Mouse (Mus musculus) thymus, adult 2 months (tissue): ENCODE measurements around the gene Prpf4b. TPM values are rescaled to one million over a fixed set of nuclear protein-coding genes. Genes with fewer than 3 reads are reported as not detected.

Source experiments
- DNase-seq: peaks from one replicate; pipeline ENCODE4 v3.0.0; 2021
- H3K27ac ChIP-seq: fragments of 200-500 bp; 2 replicates; pipeline ENCODE4 v1.5.1; 2012; ENCODE audit warnings: low read length, control low read depth; ENCODE audit not compliant: control insufficient read depth, insufficient read depth
- H3K27me3 ChIP-seq: fragments of 200-500 bp; 2 replicates; pipeline ENCODE4 v1.6.1; 2012; ENCODE audit warnings: mild to moderate bottlenecking, low read length, moderate library complexity, mixed read lengths; ENCODE audit not compliant: control insufficient read depth, insufficient read depth
- H3K36me3 ChIP-seq: fragments of 200-500 bp; 2 replicates; pipeline ENCODE4 v1.6.1; 2012; ENCODE audit warnings: mild to moderate bottlenecking, low read length, moderate library complexity; ENCODE audit not compliant: control insufficient read depth, insufficient read depth
- H3K4me1 ChIP-seq: fragments of 200-500 bp; replicated peaks from 2 replicates; pipeline ENCODE4 v1.6.1; 2012; ENCODE audit warnings: low read length; ENCODE audit not compliant: control insufficient read depth, insufficient read depth
- H3K4me3 ChIP-seq: fragments of 200-500 bp; 2 replicates; pipeline ENCODE4 v1.5.1; 2012; ENCODE audit warnings: mild to moderate bottlenecking, low read length, control low read depth, moderate library complexity; ENCODE audit not compliant: control insufficient read depth, insufficient read depth
- CTCF ChIP-seq: fragments of 200-500 bp; IDR thresholded peaks from 2 replicates; pipeline ENCODE4 v1.5.1; 2012; ENCODE audit warnings: mild to moderate bottlenecking, control low read depth, low read length, moderate library complexity, borderline replicate concordance; ENCODE audit not compliant: control insufficient read depth, poor library complexity, insufficient read depth; ENCODE audit errors: extremely low read depth
- POLR2A ChIP-seq: fragments of 200-500 bp; IDR thresholded peaks from 2 replicates; pipeline ENCODE4 v1.6.1; 2012; ENCODE audit warnings: mild to moderate bottlenecking, low read length, control low read depth, moderate library complexity; ENCODE audit not compliant: control insufficient read depth, poor library complexity, insufficient read depth; ENCODE audit errors: extremely low read depth
- WGBS: fragments of 180-500 bp; shearing (Covaris S2); methylation state at CpG from one replicate; pipeline ENCODE4 v1.1.7; 2018; 5-methylcytosine and 5-hydroxymethylcytosine counted together
- polyA plus RNA-seq: library from polyadenylated mRNA; depleted of rRNA; stranded (reverse); fragments of >200 nt; gene quantifications from 2 replicates; pipeline ENCODE4 v1.2.3, GENCODE M21; 2012

Gene Prpf4b
- polyA plus RNA-seq, 1 experiment, result 33.7 TPM

GRCm38 (mm10) chr13:34875741-34876445, 791 bp downstream of the Prpf4b start:
- DNase-seq, result no peak
- Histone ChIP-seq H3K27me3 (no peaks in the 10 kb centered on the region), H3K4me3 (peak overlapping the region; percentile 96), H3K36me3 (no peaks in the 10 kb centered on the region), H3K27ac (peak overlapping the region; percentile 62), H3K4me1 (0 out of 2 replicates have a peak, but pooled peaks cover 3% of the 10 kb centered on the region)
- TF ChIP-seq CTCF, result no peak
- no peak for TF ChIP-seq POLR2A
- under 1% methylated on average over 48 of the region's 50 CpGs for WGBS

- Histone ChIP-seq H3K27ac (no peak overlapping the region), H3K4me1 (0 out of 2 replicates have a peak, but pooled peaks cover 3% of the 10 kb centered on the region), H3K27me3 (no peaks in the 10 kb centered on the region), H3K4me3 (no peak overlapping the region), H3K36me3 (no peaks in the 10 kb centered on the region)
- TF ChIP-seq POLR2A (no peak), CTCF (no peak)
- WGBS, result under 1% methylated on average over 3 of the region's 3 CpGs
- no peak for DNase-seq
Observed at GRCm38 (mm10) chr13:34876481-34876880, 1.4 kb downstream of the Prpf4b start.

GRCm38 (mm10) chr13:34892871-34893270, 17.8 kb downstream of the Prpf4b start:
- Histone ChIP-seq H3K27ac (no peak overlapping the region), H3K4me1 (no peaks in the 10 kb centered on the region), H3K27me3 (no peaks in the 10 kb centered on the region), H3K36me3 (peaks cover 97% of the 10 kb centered on the region), H3K4me3 (no peak overlapping the region)
- WGBS, result 100% methylated on average over 1 of the region's 1 CpGs
- DNase-seq, result no peak
- TF ChIP-seq POLR2A, result no peak
- TF ChIP-seq CTCF, result no peak

GRCm38 (mm10) chr13:34914614-34915013, 39.5 kb downstream of the Prpf4b start:
- no peaks in the 10 kb centered on the region for H3K36me3 ChIP-seq
- no peak overlapping the region for H3K27ac ChIP-seq
- 0 out of 2 replicates have a peak, but pooled peaks cover 3% of the 10 kb centered on the region for H3K27me3 ChIP-seq
- WGBS, result 4% methylated on average over 9 of the region's 9 CpGs
- DNase-seq, result peak; percentile 20
- no peak overlapping the region for H3K4me3 ChIP-seq
- peaks cover 10% of the 10 kb centered on the region for H3K4me1 ChIP-seq
- no peak for TF ChIP-seq CTCF
- no peak for TF ChIP-seq POLR2A

- DNase-seq, result no peak
- no peaks in the 10 kb centered on the region for H3K36me3 ChIP-seq
- H3K27ac ChIP-seq, result no peak overlapping the region
- H3K4me3 ChIP-seq, result peak overlapping the region; percentile 13; the same call in 1 of the 2 replicates
- 47% methylated on average over 37 of the region's 37 CpGs for WGBS
- 0 out of 2 replicates have a peak, but pooled peaks cover 3% of the 10 kb centered on the region for H3K27me3 ChIP-seq
- TF ChIP-seq POLR2A, result no peak
- no peak for TF ChIP-seq CTCF
- H3K4me1 ChIP-seq, result peaks cover 10% of the 10 kb centered on the region
Observed at GRCm38 (mm10) chr13:34916520-34917167, 41.5 kb downstream of the Prpf4b start.

GRCm38 (mm10) chr13:34924210-34924609, 49.1 kb downstream of the Prpf4b start, which contains the start of the genes Fam217a and 4933417A18Rik:
Gene Fam217a, minus strand, starts transcription at chr13:34924310.
Gene 4933417A18Rik, plus strand, starts transcription at chr13:34924409.
- WGBS, result 93% methylated on average over 4 of the region's 4 CpGs
- no peaks in the 10 kb centered on the region for H3K4me1 ChIP-seq
- no peak within 1 kb of the TSS for H3K27ac ChIP-seq
- no peak for DNase-seq
- TF ChIP-seq POLR2A, result no peak
- TF ChIP-seq CTCF, result no peak
- H3K4me3 ChIP-seq, result no peak within 1 kb of the TSS
- no peaks in the 10 kb centered on the region for H3K36me3 ChIP-seq
- no peaks in the 10 kb centered on the region for H3K27me3 ChIP-seq
